Mouse (Mus musculus) neutrophil, adult 5-6 weeks (primary cell): ENCODE measurements around the gene Stx12. TPM values are rescaled to one million over a fixed set of nuclear protein-coding genes. Genes with fewer than 3 reads are reported as not detected.
"Not testable (repeated sequence)": the region's sequence is repeated elsewhere in the genome, so short reads cannot be mapped to it uniquely, and the experiment has no call there.

Experiments used
- ATAC-seq: fragments of 151-379, 151-347 bp; 2 replicates; pipeline ENCODE4 v1.8.0; 2017; ENCODE audit warnings: mild to moderate bottlenecking, moderate TSS enrichment; ENCODE audit not compliant: insufficient number of reproducible peaks, poor library complexity, low FRiP score, severe bottlenecking; ENCODE audit errors: extremely low read depth
- total RNA-seq: library from RNA; stranded (forward); fragments of 200-1000 nt; gene quantifications from 2 replicates; pipeline ENCODE4 v1.2.3, GENCODE M21; 2017

Stx12 gene
- 33.6 and 34.8 TPM in 2 replicates for total RNA-seq

DNA sequence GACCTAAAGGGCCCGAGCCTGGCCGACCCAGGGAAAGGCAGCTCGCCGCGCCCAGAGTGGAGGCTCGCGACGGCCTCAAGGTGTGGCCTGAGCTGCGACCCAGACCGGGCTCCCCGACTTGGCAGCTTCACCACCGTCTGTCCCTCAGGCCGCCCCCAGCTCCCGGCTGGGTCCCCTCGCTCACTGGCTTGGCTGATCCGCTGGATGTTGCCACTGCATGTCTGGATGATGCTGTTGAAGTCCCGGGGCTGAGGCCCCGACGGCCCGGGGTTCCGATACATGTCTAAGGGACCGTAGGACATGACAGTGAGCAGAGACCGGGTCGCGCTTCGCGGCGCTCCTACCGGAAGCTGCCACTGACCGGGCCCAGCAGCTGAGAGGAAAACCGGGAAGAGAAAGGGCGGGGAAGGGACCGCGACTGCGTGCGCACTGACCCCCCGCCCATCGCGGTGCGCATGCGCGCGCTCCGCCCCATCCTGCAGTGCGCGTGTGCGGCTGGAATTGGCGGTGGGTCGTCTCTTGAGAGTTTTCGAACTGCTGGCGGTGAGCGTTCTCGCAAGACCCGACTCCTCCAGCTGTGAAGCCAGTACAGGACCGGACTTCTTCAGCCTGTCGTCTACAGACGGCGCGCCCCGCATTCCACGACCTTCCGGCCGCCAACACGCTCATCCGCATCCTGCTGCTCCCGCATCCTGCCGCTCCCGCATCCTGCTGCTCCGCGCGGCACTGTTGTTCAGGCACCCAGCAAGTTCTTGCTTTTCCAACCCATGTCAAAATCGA, at the start of gene Stx12:
Gene Stx12 (minus strand): TSS at position 446 of the 780 bp plus-strand sequence.
- ATAC-seq = peak; percentile 35

DNA sequence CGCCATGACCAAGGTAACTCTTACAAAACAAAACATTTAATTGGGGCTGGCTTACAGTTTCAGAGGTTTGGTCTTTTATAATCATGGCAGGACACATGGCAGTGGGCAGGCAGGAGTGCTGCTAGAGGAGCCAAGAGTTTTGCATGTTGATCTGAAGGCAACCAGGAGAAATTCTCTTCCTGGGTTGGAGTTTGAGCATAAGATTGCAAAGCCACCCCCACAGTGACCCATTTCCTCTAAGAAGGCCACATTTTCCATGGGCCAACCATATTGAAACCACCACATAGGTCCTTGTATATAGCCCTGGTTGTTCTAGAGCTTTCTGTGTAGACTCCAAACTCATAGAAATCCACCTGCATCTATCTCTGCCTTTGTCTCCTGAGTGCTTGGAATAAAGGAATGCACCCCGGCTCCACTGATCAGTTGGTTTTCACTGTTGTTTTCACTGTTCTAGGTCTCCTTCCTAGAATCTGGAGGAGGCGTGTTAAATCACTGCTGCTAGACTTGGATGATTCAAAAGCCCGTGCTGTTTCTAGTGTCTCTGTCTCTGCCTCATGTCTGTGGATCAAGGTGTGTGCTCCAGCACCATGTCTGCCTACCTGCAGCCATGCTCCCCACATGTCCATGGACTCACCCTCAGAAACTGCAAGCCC, 48.6 kb upstream of the Stx12 start:
- no peak for ATAC-seq

DNA sequence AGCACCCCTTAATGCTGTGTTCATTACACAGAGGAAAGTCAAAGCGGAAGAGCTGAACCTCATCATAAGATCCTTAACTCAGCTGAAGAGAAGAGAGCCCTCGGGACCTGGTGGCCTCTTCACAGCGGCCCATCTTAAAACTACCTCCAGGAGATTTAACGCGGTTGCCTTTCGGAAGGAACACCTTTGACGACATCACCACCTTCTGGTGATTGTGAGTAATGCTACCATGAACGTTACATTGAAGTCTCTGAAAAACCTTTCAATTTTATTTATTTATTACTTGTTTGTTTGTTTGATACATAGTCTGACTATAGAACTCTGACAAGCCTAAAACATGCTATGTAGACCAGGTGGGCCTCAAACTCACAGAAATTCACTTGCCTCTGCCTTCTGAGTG, 46.5 kb upstream of the Stx12 start:
- peak; percentile 88 for ATAC-seq

DNA sequence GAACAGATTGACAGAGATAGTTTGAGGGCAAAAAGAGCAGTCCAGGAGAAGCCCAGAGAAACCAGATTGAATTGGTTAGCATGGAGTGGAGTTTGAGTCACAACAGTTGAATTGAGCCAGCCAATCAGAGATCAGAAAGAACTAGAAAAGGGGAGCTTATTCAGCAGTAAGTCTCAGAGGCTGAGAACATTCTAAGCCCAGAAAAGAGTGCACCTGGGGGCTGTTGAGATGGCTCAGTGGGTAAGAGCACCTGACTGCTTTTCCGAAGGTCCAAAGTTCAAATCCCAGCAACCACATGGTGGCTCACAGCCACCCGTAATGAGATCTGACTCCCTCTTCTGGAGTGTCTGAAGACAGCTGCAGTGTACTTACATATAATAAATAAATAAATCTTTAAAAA, 42.2 kb upstream of the Stx12 start:
- not testable (repeated sequence) for ATAC-seq

DNA sequence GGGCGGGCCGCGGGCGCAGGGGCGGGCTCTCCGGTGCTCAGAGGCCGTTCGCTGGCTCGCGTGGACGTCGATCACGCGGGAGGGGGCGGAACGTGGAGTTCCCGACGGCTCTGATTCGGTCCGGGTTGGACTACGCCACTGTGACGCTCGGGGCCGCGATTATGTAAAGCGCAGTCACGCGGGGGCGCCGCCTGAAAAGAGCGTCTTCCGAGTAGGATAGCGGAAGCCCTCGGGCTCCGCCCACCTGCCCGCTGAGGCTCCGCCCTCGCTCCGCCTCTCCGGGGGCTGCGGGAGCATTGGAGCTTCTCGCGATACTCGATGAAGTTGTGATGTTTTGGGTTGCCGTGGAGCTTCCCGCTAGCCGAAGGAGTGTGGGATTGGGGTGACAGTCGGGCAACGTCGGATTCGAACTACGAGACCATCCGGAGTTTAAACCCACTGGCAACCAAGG, 38.3 kb upstream of the Stx12 start, which contains the start of gene Fam76a:
Gene Fam76a (minus strand): TSS at position 1 of the 451 bp plus-strand sequence.
- ATAC-seq = peak; percentile 97

DNA sequence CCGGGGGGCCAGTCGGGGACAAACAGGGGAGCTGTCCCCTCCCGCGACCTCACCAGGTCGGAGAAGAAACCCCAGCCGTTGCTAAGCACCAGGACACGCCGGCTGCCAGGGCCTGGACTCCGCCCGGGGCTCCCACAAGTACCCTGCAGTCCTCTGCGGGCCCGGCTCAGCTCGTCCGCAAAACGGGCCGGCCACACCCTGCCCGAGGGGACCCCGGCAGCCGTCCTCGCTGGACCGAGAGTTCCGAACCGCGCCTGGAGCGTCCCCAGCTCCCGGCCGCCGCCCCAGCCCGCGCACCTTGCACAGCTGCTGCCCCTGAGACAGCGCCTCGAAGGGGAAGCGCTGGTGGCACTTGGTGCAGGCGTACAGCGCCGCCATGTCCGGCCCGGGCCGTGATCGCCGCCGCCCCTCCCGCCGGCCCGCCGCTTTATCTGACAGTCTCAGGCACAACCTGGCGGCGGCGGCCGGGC, 37.8 kb upstream of the Stx12 start:
- ATAC-seq = no peak; the same call in 1 of the 2 replicates

DNA sequence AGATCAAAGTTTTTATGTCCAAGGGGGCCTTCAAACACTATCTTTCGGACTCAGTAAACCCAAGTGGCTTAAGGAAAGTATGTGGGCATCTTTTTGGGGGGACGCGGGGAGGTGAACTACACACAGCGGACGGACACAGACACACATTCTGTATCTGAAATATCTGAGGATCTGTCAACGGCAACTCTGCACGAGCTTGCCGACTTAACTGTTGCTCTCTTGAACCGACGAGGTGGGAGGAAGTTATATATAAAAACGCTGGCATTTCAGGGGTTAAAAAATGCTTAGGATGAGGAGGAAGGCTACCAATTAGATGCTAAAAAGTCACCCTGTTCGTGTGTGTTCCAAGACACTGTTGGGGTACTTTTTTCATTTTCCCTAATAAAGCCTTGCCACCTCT, 37.2 kb upstream of the Stx12 start:
- no peak for ATAC-seq

DNA sequence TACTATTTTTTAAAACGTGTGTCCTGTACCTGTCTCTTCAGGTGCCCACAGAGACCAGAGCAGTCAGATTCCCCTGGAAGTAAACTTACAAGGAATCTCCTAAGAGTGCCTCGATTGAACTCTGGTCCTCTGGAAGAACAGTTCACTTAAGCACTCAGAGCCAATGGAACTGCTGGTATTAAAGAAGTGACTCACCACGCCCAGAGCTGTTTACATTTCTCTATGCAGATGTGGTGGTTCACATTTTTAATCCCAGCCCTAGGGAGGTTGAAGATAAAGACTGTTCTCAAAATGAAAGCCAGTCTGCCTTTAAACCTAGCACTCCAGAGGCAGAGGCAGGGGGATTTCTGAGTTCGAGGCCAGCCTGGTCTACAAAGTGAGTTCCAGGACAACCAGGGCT, 35.9 kb upstream of the Stx12 start:
- no peak for ATAC-seq

DNA sequence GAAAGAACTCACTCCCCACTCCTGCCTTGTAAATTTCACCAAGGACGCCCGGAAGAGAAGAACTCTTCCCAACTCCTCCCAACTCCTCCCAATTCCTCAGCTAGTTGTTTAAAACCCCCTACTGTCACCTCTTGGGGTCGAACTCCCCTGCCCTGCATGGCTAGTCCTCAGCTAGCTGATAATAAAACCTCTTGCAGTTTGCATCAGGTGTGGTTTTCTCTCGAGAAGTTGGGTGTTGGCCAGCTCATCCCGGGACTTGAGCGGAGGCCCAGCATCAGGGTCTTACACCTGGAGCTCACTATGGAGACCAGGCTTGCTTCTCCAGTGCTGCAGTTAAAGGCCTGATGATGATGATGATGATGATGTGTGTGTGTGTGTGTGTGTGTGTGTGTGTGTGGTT, 34.2 kb upstream of the Stx12 start:
- not testable (repeated sequence) for ATAC-seq

DNA sequence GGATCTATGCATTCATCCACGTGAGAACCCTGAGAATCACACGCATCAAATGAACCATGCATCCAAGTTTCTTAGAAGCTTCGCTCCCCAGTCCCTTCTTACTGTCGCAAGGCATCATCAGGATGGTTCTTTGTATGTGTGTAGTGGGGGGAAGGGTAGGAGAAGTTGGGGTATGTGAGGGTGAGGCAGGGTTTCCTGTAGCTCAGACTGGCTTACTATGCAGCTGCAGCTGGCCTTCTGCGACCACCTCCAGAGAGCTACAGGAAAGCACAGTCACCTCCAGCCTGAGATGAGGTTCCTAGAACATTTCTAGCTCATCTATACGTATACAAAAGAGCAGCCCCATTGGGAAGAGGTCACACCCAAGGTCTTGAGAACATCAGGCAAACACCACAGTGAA, 27.8 kb upstream of the Stx12 start:
- ATAC-seq = no peak

DNA sequence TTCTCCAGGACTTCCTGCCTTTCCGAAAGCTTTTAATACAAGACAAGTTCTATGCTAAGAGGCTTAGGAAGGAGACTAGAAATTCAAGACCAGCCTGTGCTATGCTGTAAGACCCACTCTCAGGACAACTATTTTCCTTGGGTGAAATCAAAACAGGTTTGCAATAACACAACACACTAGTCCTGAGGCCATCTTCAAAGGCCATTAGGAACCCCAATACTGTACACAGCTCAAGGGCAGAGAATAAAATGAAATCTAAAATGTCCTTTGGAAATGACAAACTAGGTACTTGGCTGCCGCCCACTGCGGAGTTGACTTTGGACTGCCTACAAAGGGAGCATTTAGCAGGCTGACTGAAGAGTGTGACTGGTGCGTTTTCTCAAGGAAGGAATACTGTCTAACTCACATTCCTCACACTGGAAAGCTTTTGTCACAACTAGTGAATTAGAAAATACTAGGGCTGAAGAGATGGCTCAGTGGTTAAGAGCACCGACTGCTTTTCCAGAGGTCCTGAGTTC, 21.6 kb upstream of the Stx12 start:
- no peak for ATAC-seq

DNA sequence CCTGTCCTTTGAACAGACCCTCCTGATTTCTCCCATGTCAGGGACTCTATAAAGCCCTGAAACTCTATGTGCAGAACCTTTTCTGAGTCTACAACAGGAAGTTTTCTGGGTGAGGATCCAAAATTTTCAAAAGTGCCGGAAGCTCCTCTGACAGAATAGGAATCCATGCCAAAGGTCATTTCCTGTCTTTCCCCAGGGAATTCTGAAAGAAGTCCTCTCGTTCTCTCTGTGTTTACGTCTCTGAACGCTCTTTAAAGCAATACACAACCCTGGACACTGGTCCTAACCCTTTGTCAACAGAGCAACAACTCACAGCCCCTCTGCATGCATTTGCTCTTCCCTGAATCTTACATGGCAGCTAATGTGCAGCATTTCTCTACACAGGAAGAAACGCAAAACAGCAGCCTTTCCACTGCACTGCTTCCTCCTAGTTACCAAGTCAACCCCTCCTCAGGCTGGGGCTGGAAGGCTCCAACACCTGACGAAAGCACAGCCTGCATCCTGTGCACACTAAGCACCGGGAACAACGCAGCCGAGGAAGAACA, 20.5 kb upstream of the Stx12 start:
- ATAC-seq = no peak

DNA sequence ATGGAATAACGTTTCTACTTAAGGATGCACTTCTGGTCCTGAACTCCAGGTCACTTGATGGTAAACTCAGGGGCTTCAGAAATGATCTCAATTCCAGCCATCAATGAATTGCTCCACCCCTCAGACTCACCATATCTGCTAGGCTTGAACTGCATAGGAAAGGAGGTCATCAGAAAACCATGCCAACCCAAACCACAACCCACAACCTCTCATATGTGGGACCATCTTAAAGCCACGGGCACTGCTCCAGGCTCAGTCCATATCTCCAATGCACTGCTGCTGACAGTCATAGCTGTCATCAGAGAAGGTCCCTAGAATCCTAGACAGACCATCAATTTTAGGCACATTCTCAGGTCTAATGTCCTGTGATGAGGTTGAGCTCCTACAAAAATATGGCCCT, 19.8 kb upstream of the Stx12 start:
- no peak for ATAC-seq

DNA sequence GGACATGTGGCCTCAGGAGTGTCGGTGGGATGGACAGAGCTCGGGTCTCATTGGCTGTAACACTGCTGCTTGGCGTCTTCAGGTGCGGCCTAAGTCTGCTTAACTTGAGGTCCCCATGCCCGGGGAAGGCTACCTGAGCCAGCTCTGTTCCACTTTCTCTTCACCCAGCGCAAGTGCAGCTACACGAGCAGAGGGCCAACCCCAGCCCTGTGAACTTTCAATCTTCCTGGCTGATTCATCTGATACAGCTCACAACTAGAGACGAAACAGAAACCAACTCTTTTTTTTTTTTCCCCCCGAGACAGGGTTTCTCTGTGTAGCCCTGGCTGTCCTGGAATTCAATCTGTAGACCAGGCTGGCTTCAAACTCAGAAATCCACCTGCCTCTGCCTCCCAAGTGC, 13.9 kb upstream of the Stx12 start:
- no peak for ATAC-seq

DNA sequence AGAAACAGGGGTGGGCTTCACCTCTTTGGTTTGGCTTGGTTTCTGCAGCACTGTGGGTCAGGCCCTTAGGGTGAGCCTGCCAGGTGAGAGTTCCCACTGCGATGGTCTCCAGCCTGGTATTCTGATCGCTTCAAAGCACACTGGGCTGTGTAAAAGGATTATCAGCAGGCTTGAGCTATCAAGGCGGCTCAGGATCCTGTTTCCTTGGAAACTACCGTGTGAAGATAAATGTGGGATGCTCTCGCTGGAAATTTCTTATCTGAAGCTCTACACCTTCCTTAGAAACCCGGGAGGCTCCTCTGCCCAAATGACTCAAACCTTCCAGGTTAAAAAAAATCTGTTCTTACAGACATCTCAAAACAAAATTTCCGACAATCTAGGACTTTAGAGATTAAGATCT, 10.1 kb upstream of the Stx12 start:
- ATAC-seq = no peak

DNA sequence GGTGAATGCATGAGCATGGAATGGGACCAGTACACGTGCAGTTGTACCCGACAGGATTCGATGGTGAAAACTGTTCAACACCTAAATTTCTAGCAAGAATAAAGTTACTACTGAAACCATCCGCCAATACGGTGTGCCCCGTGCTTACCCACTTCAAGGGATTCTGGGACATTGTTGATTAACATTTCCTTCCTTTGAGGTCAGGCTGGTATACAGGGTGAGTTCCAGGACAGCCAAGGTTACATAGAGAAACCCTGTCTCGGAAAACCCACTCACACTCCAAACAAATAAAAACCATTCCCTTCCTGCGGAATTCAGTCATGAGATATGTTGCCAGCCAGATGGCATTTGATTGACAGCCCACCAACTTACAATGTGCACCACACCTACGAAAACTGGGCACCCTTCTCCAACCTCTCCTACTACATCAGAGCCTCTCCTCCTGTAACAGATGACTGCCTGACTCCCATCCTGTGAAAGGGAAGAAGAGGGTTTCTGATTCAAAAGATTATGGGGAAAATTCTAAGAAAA, 600 bp upstream of the Stx12 start:
- ATAC-seq = no peak

DNA sequence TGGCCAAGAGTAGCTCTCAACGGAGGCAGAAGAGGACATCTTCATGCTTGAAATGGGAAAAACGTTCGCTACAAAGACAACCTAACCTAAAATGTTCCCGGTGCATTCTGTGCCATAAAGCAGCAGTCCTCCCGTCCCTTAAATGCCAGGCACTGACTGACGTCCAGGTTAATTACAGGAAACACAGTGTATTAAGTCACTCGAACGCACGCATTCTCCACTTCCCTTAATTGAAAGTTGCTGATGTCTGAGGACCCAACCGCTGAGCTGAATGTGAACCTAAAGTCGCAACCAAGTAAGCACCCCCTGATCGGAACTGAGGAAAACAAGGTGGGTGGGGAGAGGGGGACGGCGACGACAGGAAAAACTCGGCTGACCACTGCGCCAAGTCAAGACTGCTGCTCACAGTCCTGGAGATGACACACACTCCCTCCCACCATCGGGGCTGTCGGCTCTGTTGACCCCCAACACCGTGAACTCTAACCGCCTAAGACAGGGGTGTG, 697 bp downstream of the Stx12 start:
- ATAC-seq = peak; percentile 60

DNA sequence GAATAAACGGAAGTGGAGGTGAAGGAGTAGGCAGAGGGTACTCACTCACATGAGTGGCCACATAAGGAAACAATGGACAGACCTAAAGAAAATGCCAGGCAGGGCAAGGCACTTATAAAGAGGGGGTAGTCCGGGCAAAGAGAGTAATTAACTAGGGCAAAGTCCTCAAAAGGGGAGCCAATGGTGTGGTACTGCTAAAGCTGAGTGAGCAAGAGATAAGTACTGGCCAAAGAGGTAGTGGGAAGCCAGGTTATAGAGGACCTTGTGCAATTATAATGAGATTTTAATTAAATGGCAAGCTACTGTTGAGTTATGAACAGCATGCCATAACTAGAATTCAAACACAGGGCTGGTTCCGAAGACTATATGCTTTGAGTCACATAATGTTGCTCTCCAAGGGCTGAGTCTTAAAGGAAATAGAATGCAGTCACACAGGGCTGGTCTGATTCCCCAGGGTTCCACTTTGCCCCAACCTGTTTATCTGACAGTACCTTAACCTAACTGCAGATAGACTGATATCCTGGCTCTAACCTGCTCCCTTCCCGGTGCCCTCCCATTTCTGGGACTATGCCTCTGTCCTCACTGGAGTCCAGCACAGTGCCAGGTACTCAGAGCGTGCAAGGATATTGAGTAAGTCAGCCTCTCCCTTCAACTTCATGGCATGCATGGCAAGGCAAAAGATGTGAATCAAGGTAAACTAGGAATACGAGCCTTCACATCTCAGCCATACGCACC, 9.8 kb downstream of the Stx12 start:
- no peak for ATAC-seq
